Mouse (Mus musculus) G1E-ER4 (cell line): Measurements from ENCODE around the gene Morf4l1. TPM values are rescaled to one million over a fixed set of nuclear protein-coding genes. Genes with fewer than 3 reads are reported as not detected.

ENCODE experiments used
- GATA1 ChIP-seq: IDR thresholded peaks from one replicate; pipeline ENCODE4 v1.8.0; 2012; ENCODE audit warnings: low read length, inconsistent platforms
- polyA plus RNA-seq: library from polyadenylated mRNA; stranded (reverse); fragments of >175 nt; gene quantifications from 2 replicates; pipeline ENCODE4 v1.2.3, GENCODE M21; 2012

The Morf4l1 gene
- polyA plus RNA-seq, 1 experiment: 119 TPM

- no peak for TF ChIP-seq GATA1
Measured at GRCm38 (mm10) chr9:90087906-90088485, 26.6 kb downstream of the Morf4l1 start.

DNA sequence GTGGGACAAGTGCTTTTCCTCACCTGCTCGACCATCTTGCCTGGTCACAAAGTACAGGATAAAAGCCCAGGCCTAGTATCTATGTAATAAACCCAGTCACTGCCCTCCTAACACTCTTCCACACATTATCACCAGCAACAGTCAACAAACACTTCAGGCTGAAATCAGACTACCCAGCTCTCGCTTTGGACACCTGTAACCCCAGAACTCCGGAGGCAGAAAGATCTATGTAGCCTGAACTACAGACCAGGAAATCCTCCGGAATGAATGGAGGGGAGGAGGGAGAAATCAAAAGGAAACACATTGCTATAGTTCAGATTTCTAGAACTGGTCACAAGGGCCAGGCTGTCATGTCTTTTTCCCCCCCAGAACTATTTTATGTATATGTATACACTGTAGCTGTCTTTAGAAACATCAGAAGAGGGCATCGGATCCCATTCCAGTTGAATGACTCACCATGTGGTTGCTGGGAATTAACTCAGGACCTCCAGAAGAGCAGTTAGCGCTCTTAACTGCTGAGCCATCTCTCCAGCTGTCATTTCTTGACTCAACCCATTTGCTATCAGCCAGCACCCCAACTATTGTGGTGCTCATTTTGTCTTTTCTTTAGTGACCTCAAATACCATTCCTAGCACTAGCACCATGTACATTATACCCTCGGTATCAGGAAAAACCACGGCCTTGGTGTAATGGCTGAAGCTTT, 29.7 kb downstream of the Morf4l1 start:
- no peak for TF ChIP-seq GATA1

DNA sequence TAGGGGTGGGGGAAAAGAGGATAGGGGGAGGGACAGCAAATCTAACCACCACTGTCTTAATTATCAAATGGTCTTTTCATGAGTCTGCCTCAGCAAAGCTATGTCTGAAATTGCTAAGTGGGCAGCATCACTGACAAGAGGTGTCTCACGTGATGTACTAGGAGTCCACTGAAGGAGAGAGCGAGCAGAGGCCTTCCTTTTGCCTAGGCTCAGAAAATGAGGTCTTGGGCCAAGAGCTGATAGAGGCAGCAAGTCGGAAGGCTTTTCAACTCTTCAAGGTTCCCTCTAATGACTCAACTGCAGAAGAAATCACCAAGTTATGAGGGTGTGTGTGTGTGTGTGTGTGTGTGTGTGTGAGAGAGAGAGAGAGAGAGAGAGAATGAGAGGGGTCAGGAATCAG, 30.4 kb downstream of the Morf4l1 start:
- TF ChIP-seq GATA1: no peak

DNA sequence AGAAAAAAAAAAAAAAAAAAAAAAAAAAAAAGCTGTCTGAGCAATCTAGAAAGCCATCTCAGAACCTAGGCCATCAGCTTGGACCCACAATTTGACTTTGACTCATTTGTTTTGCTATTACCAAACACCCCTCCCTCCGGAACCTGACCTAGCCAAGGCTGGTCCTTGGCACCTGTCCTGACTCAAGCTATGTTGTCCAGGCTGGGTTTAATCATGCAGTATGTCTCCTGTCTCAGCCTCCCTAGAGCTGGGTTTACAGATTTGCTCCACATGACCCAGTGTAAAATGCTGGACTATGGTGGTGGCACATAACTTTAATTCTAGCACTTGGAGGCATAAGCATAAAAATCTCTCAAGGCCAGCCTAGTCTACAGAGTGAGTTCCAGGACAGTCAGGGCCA, 31.6 kb downstream of the Morf4l1 start:
- TF ChIP-seq GATA1: no peak

- TF ChIP-seq GATA1: no peak
Measured at GRCm38 (mm10) chr9:90076849-90077461, 37.6 kb downstream of the Morf4l1 start.

DNA sequence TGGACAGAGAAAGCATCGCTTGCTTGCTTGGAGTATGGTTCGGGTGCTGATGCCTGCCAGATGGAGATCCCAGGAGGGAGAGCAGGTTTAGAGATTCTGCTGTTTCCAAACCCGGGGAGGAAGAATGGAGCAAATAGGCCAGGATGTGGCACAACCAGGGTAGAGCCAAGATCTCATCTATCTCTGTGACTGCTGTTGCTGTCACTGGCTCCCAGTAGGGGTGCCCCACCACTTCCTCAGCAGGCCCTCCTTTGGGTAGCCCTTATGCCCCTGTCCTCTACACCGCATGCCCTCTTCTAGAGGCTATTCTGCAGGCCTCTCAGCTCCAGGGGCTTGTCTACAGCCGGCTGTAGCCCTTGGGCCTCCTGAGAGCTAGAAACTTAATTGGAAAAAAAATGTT, 38.4 kb downstream of the Morf4l1 start:
- TF ChIP-seq GATA1: no peak

DNA sequence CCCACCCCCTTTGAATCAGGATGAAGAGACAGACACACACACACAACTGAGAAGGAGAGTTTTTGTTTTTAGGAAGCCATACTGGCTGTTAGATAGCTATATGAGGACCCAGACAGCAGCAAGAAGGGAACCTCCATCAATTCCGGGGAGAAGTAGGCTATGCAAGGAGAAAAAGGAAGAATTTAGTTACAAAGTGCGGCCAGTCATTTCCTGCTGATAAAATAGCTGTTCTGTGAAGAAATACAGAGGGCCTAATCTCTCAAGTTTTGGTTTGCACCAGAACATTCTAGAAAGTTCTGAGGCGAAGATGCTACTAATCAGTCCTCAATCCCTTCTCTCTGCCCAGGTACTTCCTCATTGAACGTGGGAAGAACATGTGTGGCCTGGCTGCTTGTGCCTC, 39.2 kb downstream of the Morf4l1 start:
- TF ChIP-seq GATA1: no peak

DNA sequence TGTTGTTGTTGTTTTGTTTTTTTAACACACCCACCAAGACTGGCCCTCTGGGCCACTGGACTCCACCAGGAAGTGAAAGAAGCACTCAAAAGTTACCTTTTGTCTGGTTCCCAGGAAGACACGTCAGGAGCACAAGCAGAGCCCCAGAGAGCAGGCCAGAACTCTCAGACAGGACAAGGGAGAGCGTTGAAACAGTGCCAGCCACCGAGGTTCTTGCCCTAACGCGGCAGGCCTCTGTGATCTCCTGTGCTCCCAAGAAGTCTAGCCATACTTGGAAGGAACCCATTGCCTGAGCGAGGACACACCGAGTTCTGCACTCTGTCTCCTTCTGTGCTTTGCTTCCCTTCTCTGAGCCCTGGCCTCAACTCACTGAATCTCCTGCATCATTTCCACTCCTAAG, 44.4 kb downstream of the Morf4l1 start:
- TF ChIP-seq GATA1: no peak

GRCm38 (mm10) chr9:90069485-90069884, 45.1 kb downstream of the Morf4l1 start:
- TF ChIP-seq GATA1: no peak

GRCm38 (mm10) chr9:90068786-90069185, 45.8 kb downstream of the Morf4l1 start:
- TF ChIP-seq GATA1: no peak

DNA sequence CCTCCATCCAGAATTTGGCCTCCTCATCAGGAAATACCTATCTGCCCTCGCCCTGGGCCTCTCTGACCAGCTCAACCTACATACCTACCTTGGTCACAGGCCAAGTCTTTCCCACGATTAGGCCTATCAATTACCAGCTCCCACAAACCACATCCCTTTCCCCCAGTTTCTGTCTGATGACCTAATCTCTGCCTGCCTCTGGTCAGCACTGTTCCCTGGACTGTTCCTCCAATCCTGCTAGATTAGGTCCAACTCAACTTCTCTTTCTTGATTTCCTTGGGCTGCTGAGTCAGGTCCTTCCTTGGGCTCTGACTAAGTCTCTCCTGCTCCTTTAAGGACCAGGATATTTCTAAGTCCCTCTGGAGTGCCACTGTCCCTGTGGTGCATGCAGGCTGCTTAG, 47.2 kb downstream of the Morf4l1 start:
- no peak for TF ChIP-seq GATA1

- no peak for TF ChIP-seq GATA1
Measured at GRCm38 (mm10) chr9:90060574-90060875, 54.0 kb downstream of the Morf4l1 start.

GRCm38 (mm10) chr9:90059828-90060573, 54.6 kb downstream of the Morf4l1 start:
- no peak for TF ChIP-seq GATA1

- TF ChIP-seq GATA1: no peak
Measured at GRCm38 (mm10) chr9:90056716-90057115, 57.9 kb downstream of the Morf4l1 start.

DNA sequence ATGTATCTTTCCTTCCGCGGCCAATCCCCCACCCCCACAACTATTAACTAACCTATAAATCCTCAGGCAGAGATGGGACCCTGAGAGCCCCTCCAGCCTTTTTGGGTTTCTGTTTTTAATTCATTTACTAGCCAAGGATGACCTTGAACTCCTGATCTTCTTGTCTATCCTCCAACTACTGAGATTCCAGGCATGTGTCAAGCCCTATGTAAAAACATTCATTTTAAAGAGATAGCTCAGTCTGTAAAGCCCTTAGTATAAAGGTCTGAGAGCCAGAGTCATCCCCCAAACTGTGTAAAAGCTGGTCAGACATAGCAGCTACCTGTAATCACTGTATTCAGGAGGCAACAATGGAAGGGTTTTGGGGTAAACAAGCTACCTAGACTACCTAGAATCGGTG, 58.7 kb downstream of the Morf4l1 start:
- TF ChIP-seq GATA1: no peak

GRCm38 (mm10) chr9:90055409-90055808, 59.2 kb downstream of the Morf4l1 start:
- TF ChIP-seq GATA1: no peak
